Mouse (Mus musculus) left cerebral cortex, adult 2 months (tissue): ENCODE measurements around the gene Otud3. TPM values are rescaled to one million over a fixed set of nuclear protein-coding genes. Genes with fewer than 3 reads are reported as not detected.

Experiments used
- DNase-seq, 2 experiments: peaks; one replicate each; pipeline ENCODE4 v3.0.0; 2021 to 2022; ENCODE audit warnings: low spot score in 2 of 2, mixed read lengths in 1 of 2; ENCODE audit errors: extremely low spot score in 1 of 2
- H3K27ac ChIP-seq: fragments of 200-600 bp; 2 replicates; pipeline ENCODE4 v1.8.1; 2022
- H3K4me3 ChIP-seq: fragments of 200-600 bp; 2 replicates; pipeline ENCODE4 v1.8.1; 2022
- CTCF ChIP-seq: fragments of 200-600 bp; IDR thresholded peaks from 2 replicates; pipeline ENCODE4 v1.8.1; 2022; ENCODE audit warnings: antibody characterized with exemption, mild to moderate bottlenecking, moderate library complexity
- intact Hi-C: fragments of 180-260 bp; cut with DNase I; formaldehyde crosslinking; loops from one replicate; pipeline ENCODE4 v1.15.1; 2025
- long read RNA-seq, 2 experiments: library from polyadenylated mRNA; stranded (forward); transcript quantifications; one replicate each; pipeline ENCODE4 v2.0.0; 2021; ENCODE audit warnings: borderline mapping rate in 2 of 2
- total RNA-seq, 2 experiments: library from RNA; stranded (reverse); gene quantifications; 2 replicates each; pipeline ENCODE4 v1.2.3; 2021

Otud3 gene
- total RNA-seq, result 10 to 100 TPM; 20.3 to 20.4 TPM
- long read RNA-seq, experiment 1, transcript Otud3-201 (8 exons, 1,668 nt), result major isoform, 10 of 11 reads
- long read RNA-seq, experiment 1, partial matches to known transcripts, result 0 of 11 reads
- long read RNA-seq, experiment 1, other reads (novel, unspliced or antisense), result 1 of 11 reads
- long read RNA-seq, experiment 2, partial matches to known transcripts, result 0 of 6 reads
- long read RNA-seq, experiment 2, other reads (novel, unspliced or antisense), result 3 of 6 reads

DNA sequence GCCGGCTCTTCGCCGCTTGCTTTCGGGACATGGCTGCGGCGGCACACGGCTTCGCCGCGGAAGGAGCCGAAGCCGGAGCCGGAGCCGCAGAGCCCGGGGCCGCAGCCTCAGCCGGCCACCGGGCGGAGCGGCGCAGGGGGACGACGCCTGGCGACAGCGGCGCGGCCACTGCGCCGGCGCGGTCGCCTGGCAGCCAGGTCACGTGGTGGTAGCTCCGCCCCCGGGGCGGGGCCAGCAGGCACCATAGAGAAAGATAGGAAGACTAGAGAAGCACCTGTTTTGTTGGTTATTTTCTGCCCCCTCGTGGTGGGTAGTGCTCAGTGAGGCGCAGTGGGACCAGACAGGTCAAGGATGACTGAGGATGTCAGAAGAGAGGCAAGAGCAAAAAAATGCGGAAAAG lies at the start of gene Otud3:
Otud3 (minus strand) TSS at position 149 of the 400 bp plus-strand sequence.
- Histone ChIP-seq H3K27ac (peak within 1 kb of the TSS; percentile 76), H3K4me3 (peak within 1 kb of the TSS; percentile 90)
- intact Hi-C loops, result loop anchor here (10.0 kb wide), 1 partner anchor 371 kb away; no protein-coding TSS in a partner anchor
- TF ChIP-seq CTCF, result peak; percentile 76
- DNase-seq, result peak; percentile 93 to 95

GRCm38 (mm10) chr4:138962719-138963118 lies 49.0 kb upstream of the Otud3 start:
- no peak for TF ChIP-seq CTCF
- no peak for DNase-seq
- no peak overlapping the region for H3K4me3 ChIP-seq
- H3K27ac ChIP-seq, result no peak overlapping the region
- intact Hi-C loops, result no loop called here

DNA sequence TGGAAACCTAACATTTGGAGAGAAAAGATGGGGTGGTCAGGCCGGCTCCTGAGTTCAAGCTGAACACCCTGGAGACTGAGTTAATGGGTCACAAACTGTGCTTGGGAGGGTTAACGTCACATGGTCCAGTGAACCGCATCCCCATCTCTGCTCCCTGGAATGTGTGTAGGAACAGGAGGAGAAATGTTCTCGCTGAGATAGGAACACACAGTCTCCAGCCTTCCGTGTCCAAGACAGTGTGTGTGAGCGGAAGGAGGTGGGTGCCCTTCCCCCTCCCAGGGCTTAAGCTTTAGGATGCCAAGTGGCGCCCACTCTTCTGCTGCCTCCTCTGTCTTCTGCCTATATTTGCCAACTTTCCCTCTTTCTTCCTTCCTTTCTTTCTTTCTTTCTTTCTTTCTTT lies 46.2 kb upstream of the Otud3 start:
- peak in 1 of 2 experiments; percentile 48 for DNase-seq
- TF ChIP-seq CTCF, result no peak
- 0 out of 2 replicates have a peak overlapping the region, but pooled peaks have one; percentile 24 for H3K27ac ChIP-seq

DNA sequence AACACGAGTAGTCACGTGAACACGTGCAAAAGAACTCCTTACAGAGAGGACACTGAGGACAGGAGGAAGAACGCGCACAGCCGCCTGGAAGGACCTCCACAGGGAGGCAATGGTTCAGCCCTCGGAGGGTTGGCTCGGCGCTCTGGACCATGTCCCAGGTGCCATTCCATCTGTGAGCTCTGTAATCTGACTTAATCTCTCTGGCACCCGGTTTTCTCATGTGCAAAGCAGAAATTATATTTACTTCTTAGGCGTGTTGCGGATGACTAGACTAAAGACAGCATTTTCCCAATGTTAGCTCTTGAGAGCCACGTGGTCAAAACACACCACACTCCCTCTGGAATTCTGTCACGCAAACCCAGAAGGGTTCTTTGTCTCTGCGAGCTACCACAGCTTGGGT lies 45.4 kb upstream of the Otud3 start:
- intact Hi-C loops, result loop anchor here (5.0 kb wide), 1 partner anchor 38 kb away; no protein-coding TSS in a partner anchor
- no peak for TF ChIP-seq CTCF
- Histone ChIP-seq H3K27ac (peak overlapping the region; percentile 63; the same call in 1 of the 2 replicates), H3K4me3 (no peak overlapping the region)
- peak in 1 of 2 experiments; percentile 22 for DNase-seq

More for the DNA sequence above, 46.2 kb upstream of the Otud3 start:
- H3K4me3 ChIP-seq, result no peak overlapping the region
- intact Hi-C loops, result loop anchor here (5.0 kb wide), 1 partner anchor 37 kb away; no protein-coding TSS in a partner anchor

DNA sequence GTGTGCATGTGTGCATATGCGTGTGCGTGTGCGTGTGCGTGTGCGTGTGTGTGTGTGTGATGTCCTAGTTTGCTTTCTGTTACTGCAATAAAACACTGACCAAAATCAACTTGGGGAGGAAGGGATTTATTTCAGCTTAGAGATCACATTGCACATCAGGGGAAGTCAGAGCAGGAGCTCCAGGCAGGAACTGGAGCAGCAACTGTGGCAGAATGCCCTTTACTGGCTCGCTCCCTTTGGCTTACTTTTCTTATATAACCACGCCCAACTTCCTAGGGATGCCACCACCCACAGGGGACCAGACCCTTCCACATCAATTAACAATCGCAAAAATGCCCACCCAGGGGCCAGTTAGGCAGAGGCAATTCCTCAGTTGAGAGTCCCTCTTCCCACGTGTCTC lies 44.9 kb upstream of the Otud3 start:
- intact Hi-C loops, result loop anchor here (5.0 kb wide), 1 partner anchor 39 kb away; no protein-coding TSS in a partner anchor
- DNase-seq, result no peak
- TF ChIP-seq CTCF, result no peak
- Histone ChIP-seq H3K4me3 (no peak overlapping the region), H3K27ac (no peak overlapping the region)

GRCm38 (mm10) chr4:138948257-138948656 lies 34.5 kb upstream of the Otud3 start:
- TF ChIP-seq CTCF, result no peak; the same call in 1 of the 2 replicates
- H3K27ac ChIP-seq, result no peak overlapping the region
- no peak overlapping the region for H3K4me3 ChIP-seq
- DNase-seq, result no peak
- intact Hi-C loops, result no loop called here

- intact Hi-C loops, result loop anchor here (2.0 kb wide), 1 partner anchor 21 kb away; no protein-coding TSS in a partner anchor
- H3K4me3 ChIP-seq, result peak overlapping the region; percentile 27; the same call in 1 of the 2 replicates
- TF ChIP-seq CTCF, result peak; percentile 54
- peak; percentile 31 to 40 for DNase-seq
- no peak overlapping the region for H3K27ac ChIP-seq
Measured at GRCm38 (mm10) chr4:138943730-138944129, 30.0 kb upstream of the Otud3 start.

- TF ChIP-seq CTCF, result no peak
- Histone ChIP-seq H3K27ac (no peak overlapping the region), H3K4me3 (no peak overlapping the region)
- intact Hi-C loops, result loop anchor here (2.0 kb wide), 1 partner anchor 19 kb away; no protein-coding TSS in a partner anchor
- DNase-seq, result no peak
Measured at GRCm38 (mm10) chr4:138941966-138942365, 28.2 kb upstream of the Otud3 start.

GRCm38 (mm10) chr4:138941401-138941800 lies 27.7 kb upstream of the Otud3 start:
- no peak overlapping the region for H3K4me3 ChIP-seq
- intact Hi-C loops, result no loop called here
- H3K27ac ChIP-seq, result no peak overlapping the region
- no peak for TF ChIP-seq CTCF
- no peak for DNase-seq

- Histone ChIP-seq H3K27ac (no peak overlapping the region), H3K4me3 (no peak overlapping the region)
- no peak for DNase-seq
- TF ChIP-seq CTCF, result no peak
- intact Hi-C loops, result no loop called here
Measured at GRCm38 (mm10) chr4:138939481-138939880, 25.7 kb upstream of the Otud3 start.

GRCm38 (mm10) chr4:138938495-138939269 lies 24.9 kb upstream of the Otud3 start:
- TF ChIP-seq CTCF, result no peak
- no peak overlapping the region for H3K27ac ChIP-seq
- DNase-seq, result no peak
- intact Hi-C loops, result no loop called here
- H3K4me3 ChIP-seq, result no peak overlapping the region
